Mouse (Mus musculus): ENCODE data around the gene Lrrc8b.

Gene Lrrc8b

GRCm38 (mm10) chr5:105425587-105425986, 10.0 kb downstream of the Lrrc8b start:
- no peak for DNase-seq (ENCODE audit: low spot score)

- no peak for DNase-seq (ENCODE audit: low spot score)
Measured at GRCm38 (mm10) chr5:105427326-105427725, 11.8 kb downstream of the Lrrc8b start.

GRCm38 (mm10) chr5:105428265-105428974, 12.8 kb downstream of the Lrrc8b start:
- DNase-seq (ENCODE audit: low spot score) = no peak

GRCm38 (mm10) chr5:105430148-105430547, 14.6 kb downstream of the Lrrc8b start:
- DNase-seq (ENCODE audit: low spot score) = no peak

GRCm38 (mm10) chr5:105439608-105440007, 24.0 kb downstream of the Lrrc8b start:
- DNase-seq (ENCODE audit: low spot score) = no peak

- DNase-seq (ENCODE audit: low spot score) = no peak
Measured at GRCm38 (mm10) chr5:105440992-105441535, 25.5 kb downstream of the Lrrc8b start.

- DNase-seq (ENCODE audit: low spot score) = no peak
Measured at GRCm38 (mm10) chr5:105442212-105443000, 26.8 kb downstream of the Lrrc8b start.

GRCm38 (mm10) chr5:105443057-105443815, 27.7 kb downstream of the Lrrc8b start:
- no peak for DNase-seq (ENCODE audit: low spot score)

- no peak for DNase-seq (ENCODE audit: low spot score)
Measured at GRCm38 (mm10) chr5:105445686-105446085, 30.1 kb downstream of the Lrrc8b start.

GRCm38 (mm10) chr5:105454105-105454504, 38.5 kb downstream of the Lrrc8b start:
- DNase-seq (ENCODE audit: low spot score) = no peak

- no peak for DNase-seq (ENCODE audit: low spot score)
Measured at GRCm38 (mm10) chr5:105459077-105459476, 43.5 kb downstream of the Lrrc8b start.

GRCm38 (mm10) chr5:105460551-105460950, 45.0 kb downstream of the Lrrc8b start:
- DNase-seq (ENCODE audit: low spot score) = no peak

- DNase-seq (ENCODE audit: low spot score) = no peak
Measured at GRCm38 (mm10) chr5:105461076-105461475, 45.5 kb downstream of the Lrrc8b start.

GRCm38 (mm10) chr5:105464671-105465070, 49.1 kb downstream of the Lrrc8b start:
- no peak for DNase-seq (ENCODE audit: low spot score)

GRCm38 (mm10) chr5:105465550-105465949, 50.0 kb downstream of the Lrrc8b start:
- DNase-seq (ENCODE audit: low spot score) = no peak

GRCm38 (mm10) chr5:105466471-105466902, 50.9 kb downstream of the Lrrc8b start:
- no peak for DNase-seq (ENCODE audit: low spot score)

- DNase-seq (ENCODE audit: low spot score) = no peak
Measured at GRCm38 (mm10) chr5:105467271-105467670, 51.7 kb downstream of the Lrrc8b start.

- DNase-seq (ENCODE audit: low spot score) = no peak
Measured at GRCm38 (mm10) chr5:105472983-105473705, 57.6 kb downstream of the Lrrc8b start.

GRCm38 (mm10) chr5:105477527-105477926, 62.0 kb downstream of the Lrrc8b start:
- DNase-seq (ENCODE audit: low spot score) = no peak

GRCm38 (mm10) chr5:105479673-105480072, 64.1 kb downstream of the Lrrc8b start:
- no peak for DNase-seq (ENCODE audit: low spot score)

- no peak for DNase-seq (ENCODE audit: low spot score)
Measured at GRCm38 (mm10) chr5:105480561-105480960, 65.0 kb downstream of the Lrrc8b start.

- no peak for DNase-seq (ENCODE audit: low spot score)
Measured at GRCm38 (mm10) chr5:105483632-105484031, 68.1 kb downstream of the Lrrc8b start.
